Mouse (Mus musculus) lung, postnatal 0 days (tissue): Measurements from ENCODE around the gene Celsr1.

ENCODE experiments used
- CTCF ChIP-seq: IDR thresholded peaks from 2 replicates; pipeline ENCODE4 v1.5.1; 2016; ENCODE audit warnings: antibody characterized with exemption, mild to moderate bottlenecking
- EP300 ChIP-seq: IDR thresholded peaks from 2 replicates; pipeline ENCODE4 v1.6.1; 2016; ENCODE audit warnings: antibody characterized with exemption, mild to moderate bottlenecking, control low read depth

- TF ChIP-seq CTCF (no peak), EP300 (no peak)
Measured at GRCm38 (mm10) chr15:85996031-85996765, 37.4 kb downstream of the Celsr1 start.
